Mouse (Mus musculus): ENCODE data around the gene Lag3.

The Lag3 gene

DNA sequence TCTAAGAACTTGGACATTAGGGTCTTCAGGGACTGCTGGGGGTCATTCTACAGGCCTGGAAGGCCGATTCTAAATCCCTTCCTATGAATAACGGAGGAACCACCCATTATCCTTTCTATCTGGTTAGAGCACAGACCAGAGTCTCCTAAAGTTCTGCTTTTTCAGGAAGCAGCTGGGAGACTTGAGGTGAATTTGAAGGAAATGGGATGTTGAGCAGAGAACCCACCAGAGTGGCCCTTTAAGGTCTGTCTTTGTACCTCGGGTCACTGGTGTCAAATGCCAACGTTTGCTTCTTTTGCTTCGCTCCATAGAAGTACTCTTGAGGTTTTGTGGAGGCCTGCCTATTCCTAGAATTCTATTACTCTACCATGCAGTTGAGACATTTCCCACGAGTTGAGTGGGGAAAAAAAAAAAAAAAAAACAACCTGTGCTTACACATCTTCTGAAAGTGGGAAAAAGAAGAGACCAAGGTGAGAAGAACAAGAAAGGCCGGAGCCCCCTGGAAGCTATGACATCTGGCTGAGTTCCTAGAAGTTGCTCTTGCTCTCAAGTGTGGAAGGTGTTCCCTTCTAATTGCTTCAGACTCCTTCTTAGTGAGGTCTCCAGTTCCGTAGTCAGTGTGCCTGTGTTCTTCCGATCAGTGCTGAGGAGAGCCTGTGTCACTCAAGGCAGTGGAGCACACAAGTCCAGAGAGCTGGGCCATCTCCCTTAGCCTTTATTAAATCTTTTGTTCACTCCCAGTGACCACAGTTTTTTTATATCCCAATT lies 9.0 kb upstream of the Lag3 start:
- no peak for DNase-seq (ENCODE audit: low read depth, low spot score)

DNA sequence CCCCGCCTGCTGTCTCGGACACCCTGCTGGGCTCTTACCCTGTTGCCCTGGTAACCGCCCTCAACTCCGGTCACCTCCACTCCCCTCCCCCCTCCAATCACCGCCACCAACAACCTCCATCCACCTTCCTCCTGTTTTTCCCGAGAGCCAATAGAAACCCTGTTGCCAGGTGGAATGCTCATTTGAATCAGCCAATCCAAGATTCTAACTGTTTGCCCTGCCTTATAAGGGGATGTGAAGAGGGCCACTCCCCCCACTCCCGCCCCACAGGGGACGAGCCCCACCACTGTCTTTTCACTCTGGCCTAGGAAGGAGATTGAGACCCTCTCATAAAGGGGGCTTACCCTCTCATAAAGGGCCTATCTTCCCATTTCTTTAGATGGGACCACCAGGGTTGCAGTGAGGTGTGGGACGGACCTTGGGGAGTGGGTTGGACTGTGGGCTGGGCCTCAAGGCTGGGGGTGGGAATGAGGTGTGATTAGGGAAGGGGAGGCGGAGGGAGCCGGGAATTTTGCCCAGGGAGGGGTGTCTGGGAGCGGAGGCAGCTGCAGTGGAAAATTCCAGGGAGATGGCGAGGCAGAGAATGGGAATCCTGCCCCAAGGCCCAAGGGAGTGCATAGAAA lies 8.3 kb upstream of the Lag3 start, which contains the start of gene Ptms:
Ptms (minus strand) TSS at position 409 of the 623 bp plus-strand sequence.
- peak; percentile 65 for DNase-seq (ENCODE audit: low read depth, low spot score)

DNA sequence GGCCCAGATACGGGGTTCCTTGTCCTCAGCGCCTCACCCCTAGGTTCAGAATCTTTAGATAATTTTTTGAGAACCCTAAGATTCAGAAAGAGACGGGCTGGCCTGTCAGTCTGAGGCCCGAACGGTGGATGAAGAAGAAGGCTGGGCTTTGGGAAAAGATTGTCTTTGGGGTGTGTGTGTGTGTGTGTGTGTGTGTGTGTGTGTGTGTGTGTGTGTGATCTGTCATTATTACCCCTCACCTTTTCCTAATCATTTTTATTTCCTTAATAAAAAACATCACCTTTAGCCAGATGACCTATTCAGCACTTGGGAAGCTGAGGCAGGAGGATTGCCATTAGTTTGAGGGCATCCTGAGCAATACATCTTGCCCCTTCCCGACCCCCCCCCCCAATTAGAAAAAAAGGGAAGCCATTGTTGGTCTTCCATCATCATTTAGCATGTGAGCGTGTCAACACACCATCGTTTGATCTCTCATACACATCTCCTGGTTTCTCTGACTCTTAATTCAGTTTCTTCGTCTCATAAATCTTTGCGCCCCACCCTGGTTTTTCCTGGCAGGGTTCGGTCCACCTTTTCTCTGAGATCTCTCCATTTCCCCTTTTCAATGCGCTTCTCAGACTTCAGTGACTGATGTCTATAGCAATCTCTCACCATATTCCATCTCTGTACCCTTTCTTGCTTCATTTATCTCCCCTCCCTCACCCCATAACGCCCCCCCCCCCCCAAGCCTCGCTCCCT lies 7.6 kb upstream of the Lag3 start:
- peak; percentile 12 for DNase-seq (ENCODE audit: low read depth, low spot score)

DNA sequence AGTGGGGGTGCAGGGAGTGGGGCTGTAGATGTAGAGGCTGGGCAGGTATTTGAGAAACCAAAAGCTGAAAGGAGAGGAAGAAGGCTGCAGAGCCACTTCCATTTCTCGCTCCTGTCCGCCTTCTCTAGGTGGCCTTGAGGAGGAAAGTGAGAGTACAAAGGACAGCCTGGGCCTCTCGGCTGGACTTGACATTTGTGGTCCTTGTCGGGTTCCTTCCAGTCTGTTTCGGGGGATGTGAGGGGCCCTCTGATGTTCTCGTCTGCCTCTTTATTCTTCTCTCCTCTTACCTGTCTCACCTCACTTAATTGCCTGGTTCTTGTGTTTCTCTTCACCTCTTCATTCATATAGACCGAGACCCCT lies 6.8 kb upstream of the Lag3 start:
- DNase-seq (ENCODE audit: low read depth, low spot score) = no peak

DNA sequence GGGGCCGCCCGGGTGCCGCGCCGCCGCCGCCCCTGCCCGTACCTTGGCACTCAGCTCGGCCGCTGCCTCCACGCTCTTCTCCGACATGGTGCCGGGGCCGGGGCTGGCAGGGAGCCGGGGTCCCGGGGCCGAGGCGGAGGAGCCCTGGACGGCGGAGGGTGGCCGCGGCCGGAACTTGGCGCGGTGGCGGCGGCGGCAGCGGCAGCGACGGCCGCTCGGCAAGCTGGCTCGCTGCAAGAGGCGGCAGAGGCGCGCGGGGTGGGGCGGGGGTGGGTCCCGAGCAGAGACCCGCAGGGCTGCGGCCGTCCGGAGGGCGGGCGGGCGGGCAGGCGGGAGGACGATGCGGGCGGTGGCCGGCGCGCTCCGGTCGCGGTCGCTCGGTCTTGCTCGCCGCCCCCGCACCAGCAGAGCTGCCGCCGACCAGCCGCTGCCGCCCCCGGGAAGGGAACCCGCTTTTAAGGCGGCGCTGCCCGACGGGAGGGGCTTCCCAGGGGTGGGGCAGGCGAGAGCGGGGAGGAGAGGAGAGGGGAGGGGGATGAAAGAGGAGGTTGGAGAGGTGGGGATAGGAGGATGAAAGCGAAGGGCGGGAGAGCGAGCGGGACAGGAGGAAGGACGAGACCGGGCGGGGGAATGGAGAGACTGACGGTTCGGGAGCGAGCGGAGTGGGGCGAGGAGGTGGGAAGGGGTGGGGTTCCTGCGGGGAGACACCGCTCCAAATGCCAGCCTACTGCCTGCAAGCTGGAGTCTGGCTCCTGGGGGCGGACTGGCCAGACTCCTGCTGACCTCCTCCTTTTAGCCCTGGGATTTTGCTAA lies 6.2 kb upstream of the Lag3 start:
- peak; percentile 77 for DNase-seq (ENCODE audit: low read depth, low spot score)

DNA sequence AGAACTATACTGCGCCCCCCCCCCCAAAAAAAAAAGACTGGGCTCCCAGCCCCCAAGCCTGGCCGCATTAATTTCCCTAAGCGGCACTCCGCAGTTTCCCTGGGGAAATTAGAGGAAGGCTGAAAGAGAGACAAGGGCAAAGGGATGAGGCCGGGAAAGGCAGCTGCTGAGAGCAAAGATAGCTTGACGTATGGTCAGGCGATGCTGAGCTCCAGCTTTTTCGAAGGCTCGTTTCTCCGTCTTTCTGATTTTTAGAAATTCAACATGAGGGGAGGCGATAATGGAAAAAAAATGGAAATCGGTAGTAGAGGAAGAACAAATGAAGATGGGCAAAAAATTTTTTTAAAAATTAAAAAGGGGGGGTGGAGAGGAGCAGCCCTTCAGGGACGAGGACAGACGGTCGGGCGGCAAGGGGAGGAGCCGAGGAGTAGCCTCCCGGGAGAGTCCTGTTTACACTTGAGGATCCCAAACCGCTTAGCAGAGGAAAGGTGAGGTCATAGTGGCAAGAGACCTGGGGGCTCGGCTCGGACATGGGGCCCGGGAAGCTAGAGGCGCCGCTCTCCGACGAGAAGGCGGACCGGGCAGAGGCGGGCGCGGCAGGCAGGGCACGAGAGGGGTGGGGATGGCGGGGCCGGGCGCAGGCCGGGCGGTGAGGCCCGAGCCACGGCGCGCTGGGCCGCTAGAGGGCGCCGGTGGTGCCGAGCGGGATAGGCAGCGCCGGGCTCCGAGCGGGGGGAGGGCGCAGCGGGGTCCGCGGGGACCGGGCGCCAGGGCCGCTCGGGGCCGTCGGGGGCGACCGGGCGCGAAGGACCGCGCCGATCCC lies 5.4 kb upstream of the Lag3 start:
- DNase-seq (ENCODE audit: low read depth, low spot score) = peak; percentile 86

DNA sequence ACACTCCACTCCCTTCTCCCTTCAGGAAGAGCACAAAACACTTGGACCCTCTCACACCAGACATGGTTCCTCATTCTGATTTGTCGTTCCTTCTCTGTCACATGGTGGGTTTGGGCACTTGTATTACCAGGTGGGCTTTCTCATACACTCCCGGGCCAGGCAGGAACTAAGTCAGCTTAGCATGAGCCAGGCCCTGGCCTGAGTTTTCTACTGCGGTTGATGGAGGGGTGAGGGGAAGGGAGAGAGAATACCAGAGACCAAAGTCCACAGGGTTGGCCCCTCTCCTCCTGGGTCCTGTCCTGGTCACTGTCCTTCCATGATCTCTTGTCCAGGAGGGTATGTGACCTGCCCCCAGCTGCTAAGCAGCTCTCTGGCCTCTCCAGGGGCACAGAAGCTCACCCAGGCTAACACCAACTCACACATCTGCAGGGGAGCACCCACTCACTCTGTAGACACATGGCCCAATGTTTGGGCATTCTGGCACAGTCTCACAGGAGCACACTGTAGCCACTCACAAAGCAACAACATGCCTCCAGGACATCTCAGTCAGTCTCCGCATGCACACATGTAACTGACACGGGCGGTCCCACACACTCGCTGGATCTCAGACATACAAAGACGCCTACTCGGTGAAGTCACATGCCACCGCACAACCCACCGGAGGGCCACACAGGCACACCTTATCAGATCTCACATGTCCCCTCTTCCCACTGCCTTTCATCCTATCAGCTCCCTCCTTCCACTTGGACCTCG lies 4.6 kb upstream of the Lag3 start:
- DNase-seq (ENCODE audit: low read depth, low spot score) = peak; percentile 62

DNA sequence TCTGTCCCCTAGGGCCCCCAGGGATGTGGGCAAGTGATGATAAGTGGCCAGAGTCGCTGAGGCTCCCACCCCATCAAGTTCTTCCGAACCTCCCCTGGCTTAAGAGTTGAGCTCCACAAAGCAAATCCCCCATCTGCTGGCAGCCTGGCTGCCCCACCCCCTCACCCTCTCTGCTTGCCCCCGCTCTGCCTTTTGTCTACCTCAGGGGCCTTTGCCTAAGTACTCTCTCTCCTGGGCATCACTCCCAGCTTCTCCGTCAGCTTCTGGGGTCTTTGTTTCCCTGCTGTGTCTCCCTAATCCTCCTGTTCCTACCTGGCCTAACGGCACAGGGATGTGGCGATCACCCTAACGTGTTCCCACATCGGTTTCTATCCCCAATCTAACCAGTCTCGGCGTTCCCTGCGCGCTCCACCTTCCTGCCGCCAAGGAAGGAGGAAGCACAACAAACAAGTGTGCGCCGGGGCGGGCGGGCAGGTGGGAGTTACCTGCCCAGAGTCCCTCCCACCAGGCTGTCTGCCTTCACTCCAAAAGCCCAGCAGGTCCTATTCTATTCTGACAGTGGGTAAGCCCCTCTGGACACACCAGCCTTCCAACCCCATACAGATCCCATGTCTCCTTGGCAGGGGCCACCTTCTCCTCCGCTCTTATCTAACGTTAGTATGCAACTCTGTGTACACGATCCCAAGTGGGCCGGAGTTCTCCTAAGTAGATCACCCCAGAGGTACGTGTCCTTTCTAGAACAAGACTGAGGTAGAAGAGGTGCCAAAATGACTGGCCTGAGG lies 3.8 kb upstream of the Lag3 start:
- no peak for DNase-seq (ENCODE audit: low read depth, low spot score)

DNA sequence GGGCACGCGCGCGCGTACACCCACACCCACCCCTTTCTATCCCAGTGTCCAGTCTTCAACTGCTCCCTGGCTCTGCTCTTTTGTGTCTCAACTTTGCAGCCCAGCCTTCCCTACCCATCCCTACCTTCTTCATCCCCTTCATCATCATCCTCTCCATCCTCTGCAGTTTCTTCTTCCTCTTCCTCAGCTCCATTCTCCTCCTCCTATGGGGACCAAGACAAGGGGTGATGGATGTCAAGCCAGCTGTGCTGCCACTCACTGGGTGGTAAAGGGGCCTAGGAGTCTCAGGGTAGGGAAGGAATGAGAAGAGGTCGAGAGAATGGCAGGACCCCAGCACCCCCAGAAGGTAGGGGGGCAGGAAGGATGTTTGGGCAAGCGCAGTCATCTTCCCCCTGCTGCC lies 3.0 kb upstream of the Lag3 start:
- DNase-seq (ENCODE audit: low read depth, low spot score) = no peak

DNA sequence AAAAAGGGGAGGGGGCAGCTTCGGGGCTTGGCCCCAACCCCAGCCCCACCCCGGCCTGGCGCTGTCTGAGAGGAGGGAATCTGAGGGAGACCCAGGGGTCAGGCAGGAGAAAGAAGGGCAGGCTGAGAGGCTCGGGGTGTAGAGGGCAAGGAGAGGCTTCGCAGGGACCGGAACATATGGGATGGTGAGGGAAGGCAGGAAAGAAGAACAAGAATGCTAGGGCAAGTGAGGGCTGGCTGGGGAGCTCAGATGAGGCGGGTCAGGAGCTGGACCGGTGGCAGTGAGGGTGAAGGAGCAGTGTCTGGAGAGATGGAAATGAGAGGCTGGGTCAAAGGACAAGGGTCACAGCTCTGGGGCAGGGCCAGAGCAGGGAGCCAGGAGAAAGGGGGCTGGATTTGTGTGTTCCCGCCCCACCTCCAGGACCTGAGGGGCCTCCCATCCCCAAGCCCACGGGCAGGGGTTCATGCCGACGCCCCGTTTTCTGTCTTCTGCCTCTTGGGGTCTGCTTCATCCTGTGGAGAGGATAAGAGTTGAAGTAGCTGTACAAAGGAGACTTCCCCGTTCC lies 2.3 kb upstream of the Lag3 start:
- DNase-seq (ENCODE audit: low read depth, low spot score) = no peak

DNA sequence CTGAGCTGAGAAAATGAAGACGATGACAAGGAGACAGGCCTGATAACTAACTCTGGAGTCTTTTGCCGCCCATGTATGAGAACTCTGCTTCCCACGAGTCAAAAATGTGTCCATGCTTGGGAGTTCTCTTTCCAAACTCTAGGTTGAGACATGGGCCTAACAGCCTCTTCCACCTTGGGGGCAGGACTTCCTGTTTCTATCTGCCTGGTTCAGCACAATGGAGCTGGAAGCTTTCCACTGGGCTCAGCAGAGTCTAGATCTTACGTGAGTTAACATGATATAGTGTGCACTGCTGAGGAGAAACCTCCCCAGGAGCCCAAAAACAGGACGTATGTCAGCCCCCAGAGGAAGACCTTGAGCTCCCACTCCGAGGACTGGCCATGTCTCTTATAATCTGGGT lies 1.7 kb upstream of the Lag3 start:
- DNase-seq (ENCODE audit: low read depth, low spot score) = peak; percentile 12

DNA sequence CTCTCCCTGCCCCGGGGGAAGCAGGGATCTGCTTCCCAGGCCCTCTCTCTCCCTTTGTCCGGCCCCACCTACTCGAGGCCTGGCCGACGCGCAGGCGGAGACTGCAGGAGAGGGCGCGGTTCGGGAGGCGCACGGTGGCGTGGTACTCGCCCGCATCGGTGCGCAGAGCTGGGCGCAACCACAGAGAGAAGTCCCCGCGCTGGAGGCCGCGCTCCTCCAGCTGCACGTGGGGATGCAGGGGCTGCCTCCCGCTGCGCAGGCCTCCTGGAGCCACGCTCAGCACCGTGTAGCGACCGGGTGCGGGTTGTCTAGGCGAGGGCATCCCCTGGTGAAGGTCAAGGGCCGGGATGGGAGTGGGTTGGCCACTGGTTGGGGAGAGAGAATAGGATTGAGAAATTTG lies 1.5 kb downstream of the Lag3 start:
- DNase-seq (ENCODE audit: low read depth, low spot score) = peak; percentile 50

DNA sequence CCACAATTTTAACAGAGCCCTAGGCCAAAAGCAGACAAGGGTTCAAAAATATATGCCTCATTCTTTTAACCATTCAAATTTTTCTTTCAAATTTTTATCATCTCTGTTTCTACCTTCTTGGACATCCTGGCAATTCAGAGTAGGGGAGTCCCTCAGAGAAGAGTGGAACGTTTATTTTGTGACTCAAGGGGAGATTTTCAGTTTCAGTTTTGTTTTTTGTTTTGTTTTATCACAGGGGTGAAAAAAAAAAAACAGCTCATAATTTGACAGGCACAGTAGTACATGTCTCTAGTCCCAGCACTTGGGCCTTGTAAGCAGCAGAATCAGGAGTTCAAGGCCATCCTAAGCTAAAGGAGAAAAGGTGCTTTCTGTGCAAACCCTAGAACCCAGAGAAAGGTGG lies 3.7 kb downstream of the Lag3 start:
- DNase-seq (ENCODE audit: low read depth, low spot score) = peak; percentile 73

DNA sequence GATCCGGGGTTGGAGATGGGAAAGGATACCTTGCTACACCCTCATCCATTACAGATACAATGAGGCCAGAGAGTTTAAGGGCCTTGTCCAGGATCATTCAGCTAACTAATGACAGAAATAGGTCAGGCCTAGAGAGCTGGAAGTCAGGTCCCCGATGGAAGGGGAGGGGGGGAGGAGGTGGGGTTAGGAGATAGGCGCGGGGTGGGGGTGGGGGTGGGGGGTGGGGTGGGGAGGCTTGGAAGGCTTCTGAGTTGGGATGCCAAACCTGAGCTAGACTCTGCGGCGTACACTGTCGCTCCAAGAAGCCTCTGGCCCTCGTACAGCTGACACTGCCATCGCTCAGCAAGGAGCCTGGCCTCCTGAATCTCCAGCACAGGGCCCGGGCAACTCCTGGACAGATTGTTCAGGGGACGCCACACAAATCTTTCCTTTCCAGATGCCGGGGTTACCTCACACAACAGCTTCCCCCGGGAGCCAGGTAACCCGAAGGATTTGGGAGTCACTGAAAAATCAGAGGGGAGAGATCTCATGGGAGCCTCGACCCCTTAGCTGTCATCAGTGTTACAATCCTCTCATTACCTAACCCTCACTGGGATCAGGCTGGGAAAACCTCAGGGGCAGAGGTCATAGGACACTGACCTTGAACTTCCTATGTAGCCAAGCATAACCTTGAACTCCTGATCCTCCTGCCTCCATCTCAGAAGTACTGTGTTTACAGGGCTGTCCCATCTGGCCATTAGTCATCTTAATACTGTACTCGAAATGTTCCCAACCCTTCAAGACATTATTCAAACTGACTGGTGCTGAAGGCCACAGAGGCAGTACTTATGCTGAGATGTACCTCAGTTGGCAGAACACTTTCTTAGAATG lies 6.3 kb downstream of the Lag3 start:
- DNase-seq (ENCODE audit: low read depth, low spot score) = no peak

DNA sequence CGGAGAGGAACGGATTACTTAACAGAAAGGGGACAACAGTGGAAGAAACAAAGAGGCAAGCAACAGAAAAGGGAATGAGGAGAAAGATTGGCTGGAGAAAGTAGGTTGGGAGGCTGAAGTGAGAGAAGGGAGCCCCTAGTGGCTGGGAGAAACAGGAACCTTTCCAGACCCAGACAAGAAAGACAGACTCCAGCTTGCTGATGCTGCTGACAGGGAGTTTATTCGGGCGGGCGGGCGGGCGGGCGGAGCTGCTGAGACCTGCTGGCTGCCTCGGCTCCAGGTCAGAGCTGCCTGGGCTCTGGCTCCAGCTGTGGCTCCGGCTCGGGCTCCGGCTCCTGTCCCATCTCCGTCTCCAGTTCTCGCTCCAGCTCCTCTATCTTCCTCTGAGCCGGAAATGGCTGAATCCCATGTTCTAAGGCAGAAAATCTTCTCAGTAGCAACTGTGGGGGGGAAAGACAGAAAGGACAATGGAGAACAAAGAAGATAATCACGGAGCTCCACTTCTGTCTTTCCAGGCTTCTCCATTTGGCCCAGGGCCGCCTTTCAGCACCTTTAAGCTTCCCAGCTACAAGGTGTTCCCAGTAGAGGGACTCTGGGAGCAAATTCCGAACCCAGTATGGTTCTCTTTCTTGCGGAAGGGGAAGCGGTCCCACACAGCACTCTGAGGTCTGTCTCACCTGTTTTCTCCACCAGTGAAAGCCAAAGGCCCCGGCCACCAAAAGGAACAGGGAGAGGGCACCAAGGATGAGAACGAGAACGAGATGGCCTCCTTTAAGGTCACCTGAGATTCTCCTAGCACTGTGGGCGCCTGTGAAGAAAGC lies 7.1 kb downstream of the Lag3 start:
- DNase-seq (ENCODE audit: low read depth, low spot score) = peak; percentile 68

DNA sequence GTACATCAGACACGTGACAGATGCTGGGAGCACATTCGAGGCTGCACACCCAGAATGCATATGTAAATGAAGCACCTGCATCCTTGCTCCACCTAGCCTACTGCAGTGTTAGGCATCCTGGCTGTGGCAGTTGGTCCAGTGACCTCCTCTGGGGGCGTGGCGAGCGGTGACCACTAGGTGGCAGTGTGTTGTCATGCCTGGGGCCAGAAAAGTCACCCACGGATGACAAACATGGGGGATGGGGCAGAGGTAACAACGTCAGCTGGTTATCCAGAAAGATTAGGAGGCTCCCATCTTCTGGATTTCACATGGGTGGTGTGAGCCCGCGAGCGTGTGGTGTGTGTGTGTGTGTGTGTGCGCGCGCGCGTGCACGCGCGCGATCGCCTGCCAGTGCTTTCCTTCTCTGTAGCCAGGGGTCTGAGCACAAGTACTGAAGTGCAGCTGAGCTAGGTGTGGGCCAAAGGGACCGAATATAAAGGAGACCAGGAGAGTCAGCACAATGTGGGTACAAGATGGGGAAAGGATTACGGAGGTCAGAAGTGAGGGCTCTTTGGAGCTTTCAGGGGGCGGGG lies 7.8 kb downstream of the Lag3 start:
- DNase-seq (ENCODE audit: low read depth, low spot score) = peak; percentile 91

DNA sequence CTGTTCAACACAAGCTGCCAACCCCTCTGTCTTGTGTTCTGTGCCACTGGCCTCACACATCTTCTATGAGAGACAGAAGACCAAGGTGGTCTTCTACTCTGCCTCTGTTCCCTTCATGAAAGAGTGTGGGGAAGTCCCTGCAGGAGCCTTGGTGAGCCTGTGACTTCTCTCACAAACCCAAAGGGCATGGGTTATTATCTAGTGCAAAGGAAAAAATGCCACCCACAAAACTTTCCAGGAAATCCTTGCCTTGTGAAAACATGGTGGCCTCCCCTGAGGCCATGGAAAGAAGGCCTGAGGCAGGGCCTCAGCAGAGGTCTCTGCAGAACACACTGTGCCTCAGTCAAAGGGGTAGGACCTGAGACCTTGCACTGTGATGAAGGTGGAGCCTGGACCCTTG lies 9.7 kb downstream of the Lag3 start:
- DNase-seq (ENCODE audit: low read depth, low spot score) = peak; percentile 71
